Mouse (Mus musculus): ENCODE data around the gene Mesp2. TPM values are rescaled to one million over a fixed set of nuclear protein-coding genes. Genes with fewer than 3 reads are reported as not detected.

Mesp2 gene
- polyA plus RNA-seq, 1 experiment, result 6.4 TPM

- H3K27me3 ChIP-seq (ENCODE audit: control insufficient read depth, insufficient read depth, low read length), result no peaks in the 10 kb centered on the region
- H3K4me1 ChIP-seq (ENCODE audit: control insufficient read depth, insufficient read depth, low read length), result no peaks in the 10 kb centered on the region
- H3K36me3 ChIP-seq (ENCODE audit: control insufficient read depth, insufficient read depth, low read length), result no peaks in the 10 kb centered on the region
- H3K27ac ChIP-seq (ENCODE audit: control insufficient read depth, insufficient read depth, low read depth, low read length), result no peak overlapping the region
- no peak for TF ChIP-seq POLR2A (IDR thresholded peaks at IDR 0.05; ENCODE audit: control insufficient read depth, low read depth, low read length)
- TF ChIP-seq CTCF (IDR thresholded peaks at IDR 0.05; ENCODE audit: control insufficient read depth, insufficient read depth, insufficient replicate concordance, low read depth, low read length), result no peak
- no peak overlapping the region for H3K4me3 ChIP-seq (ENCODE audit: control insufficient read depth, low read depth, low read length)
Measured at GRCm38 (mm10) chr7:79856305-79856704, 45.8 kb downstream of the Mesp2 start.

DNA sequence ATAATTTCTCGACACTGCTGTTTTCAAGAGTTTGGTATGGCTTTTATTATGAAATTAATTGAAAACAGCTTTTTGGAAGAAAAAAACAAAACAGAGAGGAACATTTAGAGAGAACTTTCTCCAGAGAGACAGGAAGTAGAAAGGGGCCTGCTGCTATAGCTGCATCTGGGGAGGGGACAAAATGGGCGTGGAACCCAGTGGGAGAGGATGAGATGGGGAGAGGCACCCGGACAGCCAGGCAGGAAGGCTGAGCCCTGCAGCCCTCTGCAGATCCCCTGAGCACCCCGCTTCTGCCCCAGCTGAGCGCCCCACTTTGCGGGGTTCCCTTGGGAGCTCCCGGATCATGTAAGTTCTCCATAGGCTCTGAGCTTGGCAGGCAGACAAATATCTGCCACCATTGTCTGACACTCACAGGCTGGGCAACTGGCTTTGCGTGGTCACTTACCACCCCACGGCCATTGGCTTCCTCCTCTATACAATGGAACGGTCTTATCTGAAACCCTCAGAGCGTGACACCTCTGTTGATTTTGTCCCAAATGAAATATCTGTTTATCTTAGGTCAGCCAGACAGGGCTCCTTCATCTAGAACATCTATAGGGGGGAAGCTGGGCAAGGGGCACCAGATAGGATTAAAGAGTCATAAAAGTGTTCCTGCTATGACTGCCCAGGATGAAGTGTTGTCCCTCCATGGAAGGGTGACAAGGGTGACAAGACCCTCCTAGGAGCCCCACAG is 47.8 kb downstream of the Mesp2 start:
- TF ChIP-seq CTCF (IDR thresholded peaks at IDR 0.05; ENCODE audit: control insufficient read depth, insufficient read depth, insufficient replicate concordance, low read depth, low read length) (no peak), POLR2A (IDR thresholded peaks at IDR 0.05; ENCODE audit: control insufficient read depth, low read depth, low read length) (no peak)
- Histone ChIP-seq H3K27me3 (ENCODE audit: control insufficient read depth, insufficient read depth, low read length) (no peaks in the 10 kb centered on the region), H3K4me3 (ENCODE audit: control insufficient read depth, low read depth, low read length) (no peak overlapping the region), H3K4me1 (ENCODE audit: control insufficient read depth, insufficient read depth, low read length) (no peaks in the 10 kb centered on the region), H3K36me3 (ENCODE audit: control insufficient read depth, insufficient read depth, low read length) (no peaks in the 10 kb centered on the region), H3K27ac (ENCODE audit: control insufficient read depth, insufficient read depth, low read depth, low read length) (no peak overlapping the region)

GRCm38 (mm10) chr7:79858956-79859630 is 48.6 kb downstream of the Mesp2 start:
- Histone ChIP-seq H3K4me3 (ENCODE audit: control insufficient read depth, low read depth, low read length) (no peak overlapping the region), H3K36me3 (ENCODE audit: control insufficient read depth, insufficient read depth, low read length) (no peaks in the 10 kb centered on the region), H3K27me3 (ENCODE audit: control insufficient read depth, insufficient read depth, low read length) (no peaks in the 10 kb centered on the region), H3K4me1 (ENCODE audit: control insufficient read depth, insufficient read depth, low read length) (no peaks in the 10 kb centered on the region), H3K27ac (ENCODE audit: control insufficient read depth, insufficient read depth, low read depth, low read length) (no peak overlapping the region)
- TF ChIP-seq CTCF (IDR thresholded peaks at IDR 0.05; ENCODE audit: control insufficient read depth, insufficient read depth, insufficient replicate concordance, low read depth, low read length) (no peak), POLR2A (IDR thresholded peaks at IDR 0.05; ENCODE audit: control insufficient read depth, low read depth, low read length) (no peak)

GRCm38 (mm10) chr7:79860811-79861210 is 50.3 kb downstream of the Mesp2 start, which contains the start of gene Anpep:
TSS of gene Anpep (minus strand) at chr7:79861059.
- Histone ChIP-seq H3K27ac (ENCODE audit: control insufficient read depth, insufficient read depth, low read depth, low read length) (no peak within 1 kb of the TSS), H3K4me1 (ENCODE audit: control insufficient read depth, insufficient read depth, low read length) (no peaks in the 10 kb centered on the region), H3K27me3 (ENCODE audit: control insufficient read depth, insufficient read depth, low read length) (no peaks in the 10 kb centered on the region), H3K4me3 (ENCODE audit: control insufficient read depth, low read depth, low read length) (no peak within 1 kb of the TSS), H3K36me3 (ENCODE audit: control insufficient read depth, insufficient read depth, low read length) (no peaks in the 10 kb centered on the region)
- TF ChIP-seq CTCF (IDR thresholded peaks at IDR 0.05; ENCODE audit: control insufficient read depth, insufficient read depth, insufficient replicate concordance, low read depth, low read length) (no peak), POLR2A (IDR thresholded peaks at IDR 0.05; ENCODE audit: control insufficient read depth, low read depth, low read length) (no peak)

GRCm38 (mm10) chr7:79861794-79862193 is 51.3 kb downstream of the Mesp2 start:
- no peaks in the 10 kb centered on the region for H3K36me3 ChIP-seq (ENCODE audit: control insufficient read depth, insufficient read depth, low read length)
- no peaks in the 10 kb centered on the region for H3K27me3 ChIP-seq (ENCODE audit: control insufficient read depth, insufficient read depth, low read length)
- no peak for TF ChIP-seq POLR2A (IDR thresholded peaks at IDR 0.05; ENCODE audit: control insufficient read depth, low read depth, low read length)
- no peak for TF ChIP-seq CTCF (IDR thresholded peaks at IDR 0.05; ENCODE audit: control insufficient read depth, insufficient read depth, insufficient replicate concordance, low read depth, low read length)
- H3K27ac ChIP-seq (ENCODE audit: control insufficient read depth, insufficient read depth, low read depth, low read length), result no peak overlapping the region
- H3K4me3 ChIP-seq (ENCODE audit: control insufficient read depth, low read depth, low read length), result no peak overlapping the region
- no peaks in the 10 kb centered on the region for H3K4me1 ChIP-seq (ENCODE audit: control insufficient read depth, insufficient read depth, low read length)

Other genes with a start within 250 kb of the Mesp2 start
- 43.5 and 44.2 TPM in 2 replicates for gene Rhcg, start 193.1 kb upstream of the Mesp2 start, polyA plus RNA-seq (2012; rRNA removed)
- 1.8 and 1.9 TPM in 2 replicates for gene Ticrr, start 150.5 kb upstream of the Mesp2 start, polyA plus RNA-seq (2012; rRNA removed)
- gene Kif7, start 95.0 kb upstream of the Mesp2 start, polyA plus RNA-seq (2012; rRNA removed), result 1.2 and 1.3 TPM in 2 replicates
- gene Plin1, start 77.8 kb upstream of the Mesp2 start, polyA plus RNA-seq (2012; rRNA removed), result 3.2 and 4.9 TPM in 2 replicates
- gene Pex11a, start 67.6 kb upstream of the Mesp2 start, polyA plus RNA-seq (2012; rRNA removed), result 35.3 and 37.8 TPM in 2 replicates
- gene Wdr93, start 67.6 kb upstream of the Mesp2 start, polyA plus RNA-seq (2012; rRNA removed), result 34.4 and 36.9 TPM in 2 replicates
- 101 and 134 TPM in 2 replicates for gene Mesp1, start 16.9 kb upstream of the Mesp2 start, polyA plus RNA-seq (2012; rRNA removed)
- gene Anpep, start 50.3 kb downstream of the Mesp2 start, polyA plus RNA-seq (2012; rRNA removed), result 1.7 and 2.3 TPM in 2 replicates
- 5.6 and 6.3 TPM in 2 replicates for gene Ap3s2, start 109.9 kb downstream of the Mesp2 start, polyA plus RNA-seq (2012; rRNA removed)
- 0.43 and 0.51 TPM in 2 replicates for gene Arpin, start 124.6 kb downstream of the Mesp2 start, polyA plus RNA-seq (2012; rRNA removed)
- 3.8 and 5.1 TPM in 2 replicates for gene Zfp710, start 214.1 kb downstream of the Mesp2 start, polyA plus RNA-seq (2012; rRNA removed)